Mouse (Mus musculus): Measurements from ENCODE around the gene Kcnj9. TPM values are rescaled to one million over a fixed set of nuclear protein-coding genes. Genes with fewer than 3 reads are reported as not detected.
A peak's percentile ranks its signal among the peaks of the same experiment; 100 is the strongest.

The Kcnj9 gene
- polyA plus RNA-seq, 1 experiment from 2014 or later, result 4.1 TPM

GRCm38 (mm10) chr1:172309699-172310398 lies 19.3 kb downstream of the Kcnj9 start:
- no peaks in the 10 kb centered on the region for H3K9me3 ChIP-seq
- H3K4me1 ChIP-seq (replicated peaks), result peaks cover 38% of the 10 kb centered on the region
- peak overlapping the region; percentile 69 for H3K4me2 ChIP-seq
- peak overlapping the region; percentile 31 for H3K4me3 ChIP-seq
- peak; percentile 78 for ATAC-seq (ENCODE audit: low FRiP score, low read depth)
- no peaks in the 10 kb centered on the region for H3K27me3 ChIP-seq
- H3K9ac ChIP-seq, result peak overlapping the region; percentile 38
- under 1% methylated on average over 14 of the region's 14 CpGs for WGBS
- H3K27ac ChIP-seq (replicated peaks), result peak overlapping the region; percentile 80
- no peaks in the 10 kb centered on the region for H3K36me3 ChIP-seq

DNA sequence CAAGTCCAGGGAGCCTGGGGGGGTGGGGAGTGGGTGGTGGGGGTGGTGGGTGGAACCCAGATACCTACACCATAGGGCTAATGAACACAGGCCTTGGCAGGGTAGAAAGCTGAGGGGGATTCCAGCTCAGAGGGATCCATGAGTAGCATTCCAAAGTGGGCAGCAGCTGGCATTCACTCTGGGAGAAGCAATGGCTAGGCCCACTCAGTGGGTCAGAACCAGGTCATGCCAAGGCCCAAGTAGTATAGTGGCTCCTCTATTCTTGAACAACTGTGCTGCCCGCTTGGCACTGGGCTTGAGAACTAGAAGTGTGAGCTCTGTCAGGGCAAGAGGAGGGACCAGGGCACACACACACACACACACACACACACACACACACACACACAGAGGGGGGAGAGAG lies 20.7 kb downstream of the Kcnj9 start:
- 80% methylated on average over 1 of the region's 1 CpGs for WGBS
- H3K4me3 ChIP-seq, result no peak overlapping the region
- H3K9ac ChIP-seq, result no peak overlapping the region
- H3K9me3 ChIP-seq, result no peaks in the 10 kb centered on the region
- H3K27ac ChIP-seq (replicated peaks), result peak overlapping the region; percentile 66
- no peaks in the 10 kb centered on the region for H3K36me3 ChIP-seq
- H3K27me3 ChIP-seq, result no peaks in the 10 kb centered on the region
- H3K4me2 ChIP-seq, result no peak overlapping the region
- H3K4me1 ChIP-seq (replicated peaks), result peaks cover 31% of the 10 kb centered on the region
- no peak for ATAC-seq (ENCODE audit: low FRiP score, low read depth)

GRCm38 (mm10) chr1:172307936-172308335 lies 21.2 kb downstream of the Kcnj9 start:
- ATAC-seq (ENCODE audit: low FRiP score, low read depth), result no peak
- Histone ChIP-seq H3K4me2 (no peak overlapping the region), H3K36me3 (no peaks in the 10 kb centered on the region), H3K9me3 (no peaks in the 10 kb centered on the region), H3K27me3 (no peaks in the 10 kb centered on the region), H3K9ac (no peak overlapping the region), H3K4me3 (no peak overlapping the region), H3K4me1 (replicated peaks) (peaks cover 28% of the 10 kb centered on the region), H3K27ac (replicated peaks) (peak overlapping the region; percentile 66)
- 51% methylated on average over 10 of the region's 10 CpGs for WGBS

- Histone ChIP-seq H3K4me3 (no peak overlapping the region), H3K9me3 (no peaks in the 10 kb centered on the region), H3K27ac (replicated peaks) (peak overlapping the region; percentile 51; the same call in 1 of the 2 replicates), H3K4me1 (replicated peaks) (peaks cover 32% of the 10 kb centered on the region), H3K36me3 (no peaks in the 10 kb centered on the region), H3K27me3 (no peaks in the 10 kb centered on the region), H3K4me2 (no peak overlapping the region), H3K9ac (no peak overlapping the region)
- WGBS, result 66% methylated on average over 6 of the region's 6 CpGs
- ATAC-seq (ENCODE audit: low FRiP score, low read depth), result no peak
Measured at GRCm38 (mm10) chr1:172306885-172307284, 22.2 kb downstream of the Kcnj9 start.

DNA sequence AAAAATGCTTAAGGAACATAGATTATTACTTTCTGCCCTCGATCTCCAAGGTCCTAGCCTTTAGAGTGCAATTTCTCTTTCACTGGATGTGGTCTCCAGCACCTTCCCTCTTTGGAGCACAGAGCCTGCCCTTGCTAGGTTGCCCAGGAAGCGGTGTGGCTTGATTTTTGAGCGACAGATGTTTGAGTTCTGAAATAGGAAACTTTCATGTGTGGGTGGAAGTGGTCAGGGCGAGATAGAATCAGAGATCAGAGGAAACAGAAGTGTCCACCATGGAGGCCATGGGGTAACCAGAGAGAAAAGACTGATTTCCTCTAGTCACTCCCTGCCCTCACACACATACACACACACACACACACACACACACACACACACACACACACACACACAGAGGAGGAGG lies 22.9 kb downstream of the Kcnj9 start:
- WGBS, result 88% methylated on average over 4 of the region's 4 CpGs

DNA sequence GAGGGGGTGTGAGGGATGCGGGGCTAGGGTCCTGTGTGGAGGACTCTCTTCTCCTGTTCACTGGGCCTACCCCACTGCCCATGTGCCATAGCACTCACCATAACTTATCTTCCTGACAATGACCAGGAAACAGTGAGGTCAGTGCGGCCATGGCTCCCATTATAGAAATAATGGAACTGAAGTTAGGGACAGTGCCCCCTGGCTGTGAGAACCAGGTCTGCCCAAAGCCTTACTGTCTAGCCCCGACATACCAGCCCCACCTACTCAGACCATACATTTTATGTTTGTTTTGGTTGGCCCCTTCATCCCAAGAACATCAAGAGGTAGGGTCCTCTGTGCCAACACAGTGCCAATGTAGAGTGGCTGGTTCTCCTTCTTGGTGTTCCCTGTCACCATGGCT lies 23.5 kb downstream of the Kcnj9 start:
- no peak overlapping the region for H3K27ac ChIP-seq (replicated peaks)
- H3K36me3 ChIP-seq, result no peaks in the 10 kb centered on the region
- H3K4me1 ChIP-seq (replicated peaks), result peaks cover 38% of the 10 kb centered on the region
- no peaks in the 10 kb centered on the region for H3K9me3 ChIP-seq
- H3K27me3 ChIP-seq, result no peaks in the 10 kb centered on the region
- ATAC-seq (ENCODE audit: low FRiP score, low read depth), result no peak
- no peak overlapping the region for H3K4me3 ChIP-seq
- no peak overlapping the region for H3K4me2 ChIP-seq
- WGBS, result 80% methylated on average over 3 of the region's 3 CpGs
- no peak overlapping the region for H3K9ac ChIP-seq

More for the DNA sequence above, 22.9 kb downstream of the Kcnj9 start:
- ATAC-seq (ENCODE audit: low FRiP score, low read depth), result no peak
- Histone ChIP-seq H3K27ac (replicated peaks) (no peak overlapping the region), H3K4me1 (replicated peaks) (peaks cover 36% of the 10 kb centered on the region), H3K9me3 (no peaks in the 10 kb centered on the region), H3K36me3 (no peaks in the 10 kb centered on the region), H3K27me3 (no peaks in the 10 kb centered on the region), H3K4me2 (no peak overlapping the region), H3K9ac (no peak overlapping the region), H3K4me3 (no peak overlapping the region)

DNA sequence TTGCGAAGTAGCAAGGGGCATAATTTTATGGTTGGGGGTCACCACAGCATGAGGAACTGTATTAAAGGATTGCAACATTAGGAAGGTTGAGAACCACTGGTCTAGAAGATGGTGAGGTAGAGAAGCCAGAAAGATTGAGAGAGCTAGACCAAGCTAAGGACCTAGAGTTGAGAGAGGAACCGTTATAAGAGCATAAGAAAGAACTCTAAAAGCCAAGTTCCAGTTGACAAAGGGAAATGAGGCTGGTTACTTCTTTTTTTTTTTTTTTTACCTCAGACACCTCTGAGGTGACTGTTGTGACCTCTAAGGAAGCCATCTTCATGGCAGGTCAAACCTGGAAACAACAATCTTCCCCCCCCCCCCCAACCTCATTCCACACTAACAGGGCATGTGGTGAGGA lies 24.0 kb downstream of the Kcnj9 start:
- no peak overlapping the region for H3K9ac ChIP-seq
- no peaks in the 10 kb centered on the region for H3K36me3 ChIP-seq
- H3K4me1 ChIP-seq (replicated peaks), result peaks cover 40% of the 10 kb centered on the region
- no peak overlapping the region for H3K4me2 ChIP-seq
- H3K27ac ChIP-seq (replicated peaks), result no peak overlapping the region
- no peak overlapping the region for H3K4me3 ChIP-seq
- 93% methylated on average over 2 of the region's 2 CpGs for WGBS
- H3K9me3 ChIP-seq, result no peaks in the 10 kb centered on the region
- no peaks in the 10 kb centered on the region for H3K27me3 ChIP-seq
- no peak for ATAC-seq (ENCODE audit: low FRiP score, low read depth)

GRCm38 (mm10) chr1:172304443-172304842 lies 24.7 kb downstream of the Kcnj9 start:
- Histone ChIP-seq H3K4me2 (no peak overlapping the region), H3K4me1 (replicated peaks) (peaks cover 34% of the 10 kb centered on the region), H3K4me3 (no peak overlapping the region), H3K27ac (replicated peaks) (no peak overlapping the region), H3K9ac (no peak overlapping the region), H3K27me3 (no peaks in the 10 kb centered on the region), H3K9me3 (no peaks in the 10 kb centered on the region), H3K36me3 (no peaks in the 10 kb centered on the region)
- 75% methylated on average over 6 of the region's 6 CpGs for WGBS
- ATAC-seq (ENCODE audit: low FRiP score, low read depth), result no peak

GRCm38 (mm10) chr1:172302851-172303250 lies 26.3 kb downstream of the Kcnj9 start:
- no peak overlapping the region for H3K27ac ChIP-seq (replicated peaks)
- no peaks in the 10 kb centered on the region for H3K36me3 ChIP-seq
- H3K4me2 ChIP-seq, result no peak overlapping the region
- peaks cover 27% of the 10 kb centered on the region for H3K4me1 ChIP-seq (replicated peaks)
- H3K9ac ChIP-seq, result no peak overlapping the region
- H3K27me3 ChIP-seq, result no peaks in the 10 kb centered on the region
- WGBS, result 16% methylated on average over 6 of the region's 6 CpGs
- H3K4me3 ChIP-seq, result no peak overlapping the region
- no peaks in the 10 kb centered on the region for H3K9me3 ChIP-seq
- ATAC-seq (ENCODE audit: low FRiP score, low read depth), result no peak

DNA sequence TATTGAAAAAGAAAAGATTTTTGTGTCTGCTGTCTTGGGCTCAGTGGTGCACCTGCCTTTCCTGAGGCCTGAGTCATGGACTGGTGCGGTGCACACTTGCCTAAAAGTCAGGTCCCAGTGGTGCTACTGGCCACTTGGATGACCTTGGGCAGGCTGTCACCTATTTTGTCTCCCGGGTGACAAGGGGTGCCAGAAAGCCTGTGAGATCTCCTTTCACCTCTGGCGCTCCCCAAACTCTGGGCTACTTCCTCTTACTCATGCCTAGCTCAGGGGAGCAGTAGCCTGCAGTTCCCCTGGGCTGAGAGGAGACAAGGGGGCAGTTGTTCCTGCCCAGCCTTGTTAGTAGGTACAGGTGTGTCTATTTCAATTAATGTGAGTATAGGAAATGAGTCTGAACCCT lies 26.8 kb downstream of the Kcnj9 start:
- Histone ChIP-seq H3K4me1 (replicated peaks) (peaks cover 27% of the 10 kb centered on the region), H3K4me2 (no peak overlapping the region), H3K36me3 (no peaks in the 10 kb centered on the region), H3K27ac (replicated peaks) (0 out of 2 replicates have a peak overlapping the region, but pooled peaks have one; percentile 14), H3K9ac (no peak overlapping the region), H3K4me3 (no peak overlapping the region), H3K9me3 (no peaks in the 10 kb centered on the region), H3K27me3 (no peaks in the 10 kb centered on the region)
- 55% methylated on average over 3 of the region's 3 CpGs for WGBS
- ATAC-seq (ENCODE audit: low FRiP score, low read depth), result no peak

DNA sequence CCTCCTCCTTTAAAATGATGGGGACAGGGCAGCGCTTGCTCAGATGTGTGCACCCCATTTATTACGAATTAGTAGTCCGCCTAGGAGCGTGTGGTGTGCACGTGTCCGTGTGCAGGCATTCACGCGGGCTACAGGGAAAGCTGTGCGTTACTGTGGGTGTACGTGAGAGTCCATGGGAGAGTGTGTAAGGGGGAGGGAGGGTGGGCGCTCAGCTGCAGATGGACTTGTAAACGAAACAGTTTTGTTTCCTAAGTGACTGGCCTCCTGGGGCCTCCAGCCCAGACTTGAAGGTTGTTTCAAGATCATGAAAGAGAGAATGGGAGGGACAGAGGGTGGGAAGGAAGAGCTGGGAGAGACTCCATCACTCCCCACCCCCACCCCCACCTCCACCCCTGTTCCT lies 27.9 kb downstream of the Kcnj9 start:
- Histone ChIP-seq H3K9me3 (no peaks in the 10 kb centered on the region), H3K9ac (no peak overlapping the region), H3K4me2 (no peak overlapping the region), H3K4me1 (replicated peaks) (peaks cover 27% of the 10 kb centered on the region), H3K27me3 (no peaks in the 10 kb centered on the region), H3K27ac (replicated peaks) (peak overlapping the region; percentile 52), H3K4me3 (no peak overlapping the region), H3K36me3 (no peaks in the 10 kb centered on the region)
- ATAC-seq (ENCODE audit: low FRiP score, low read depth), result peak; percentile 71
- WGBS, result 24% methylated on average over 12 of the region's 12 CpGs

DNA sequence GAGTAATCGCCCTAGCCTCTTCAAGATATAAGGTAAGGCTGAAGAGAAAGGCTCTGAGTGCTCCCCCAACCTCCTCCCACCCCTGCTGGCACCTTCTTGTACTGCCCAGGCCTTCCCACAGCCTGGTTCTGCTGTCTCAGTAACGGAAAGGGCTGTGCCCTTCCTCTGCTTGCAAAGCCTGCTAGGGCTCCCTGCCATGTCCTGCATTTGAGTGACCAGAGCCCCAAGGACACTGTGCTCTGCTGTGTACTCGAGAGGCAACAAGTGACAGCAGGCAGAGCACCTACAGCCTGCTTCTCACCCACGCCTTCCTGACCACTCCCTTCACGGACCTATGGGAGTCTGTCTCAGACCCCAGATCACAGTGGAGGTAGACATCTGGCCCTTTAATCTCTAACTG lies 28.9 kb downstream of the Kcnj9 start:
- Histone ChIP-seq H3K4me1 (replicated peaks) (peaks cover 27% of the 10 kb centered on the region), H3K27ac (replicated peaks) (peak overlapping the region; percentile 52; the same call in 1 of the 2 replicates), H3K4me2 (no peak overlapping the region), H3K36me3 (no peaks in the 10 kb centered on the region), H3K27me3 (no peaks in the 10 kb centered on the region), H3K9me3 (no peaks in the 10 kb centered on the region), H3K9ac (no peak overlapping the region), H3K4me3 (no peak overlapping the region)
- no peak for ATAC-seq (ENCODE audit: low FRiP score, low read depth)
- 61% methylated on average over 5 of the region's 5 CpGs for WGBS

DNA sequence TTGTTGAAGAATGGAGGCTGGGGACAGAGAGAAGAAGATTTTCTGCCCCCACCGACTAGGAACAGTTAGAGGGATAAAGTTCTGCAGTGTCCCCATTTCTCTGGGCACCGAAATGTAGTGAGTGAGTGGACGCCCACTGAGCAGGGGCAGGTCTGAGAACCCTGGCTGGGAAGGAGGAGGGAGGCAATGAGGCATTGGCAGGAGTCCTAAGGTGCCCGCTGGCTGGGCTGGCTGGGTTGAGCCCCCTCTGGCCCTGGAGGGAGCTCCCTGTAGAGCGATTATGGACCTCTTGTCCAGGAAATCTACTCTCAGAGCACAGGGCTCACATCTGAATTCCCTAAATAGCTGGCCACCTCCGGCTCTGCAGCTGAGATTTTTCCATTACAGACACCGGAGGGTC lies 29.6 kb downstream of the Kcnj9 start:
- Histone ChIP-seq H3K4me3 (no peak overlapping the region), H3K9me3 (no peaks in the 10 kb centered on the region), H3K4me1 (replicated peaks) (peaks cover 31% of the 10 kb centered on the region), H3K27ac (replicated peaks) (0 out of 2 replicates have a peak overlapping the region, but pooled peaks have one; percentile 52), H3K36me3 (no peaks in the 10 kb centered on the region), H3K9ac (no peak overlapping the region), H3K4me2 (no peak overlapping the region), H3K27me3 (no peaks in the 10 kb centered on the region)
- 66% methylated on average over 7 of the region's 7 CpGs for WGBS
- no peak for ATAC-seq (ENCODE audit: low FRiP score, low read depth)
